Mouse (Mus musculus) ovary, postnatal 36 days (tissue): ENCODE results near the gene Clec5a.
"Not testable (repeated sequence)": the region's sequence is repeated elsewhere in the genome, so short reads cannot be mapped to it uniquely, and the experiment has no call there.

Source experiments
- DNase-seq: peaks from one replicate; pipeline ENCODE4 v3.0.0; 2022; ENCODE audit warnings: low spot score, mixed read lengths

Gene Clec5a

DNA sequence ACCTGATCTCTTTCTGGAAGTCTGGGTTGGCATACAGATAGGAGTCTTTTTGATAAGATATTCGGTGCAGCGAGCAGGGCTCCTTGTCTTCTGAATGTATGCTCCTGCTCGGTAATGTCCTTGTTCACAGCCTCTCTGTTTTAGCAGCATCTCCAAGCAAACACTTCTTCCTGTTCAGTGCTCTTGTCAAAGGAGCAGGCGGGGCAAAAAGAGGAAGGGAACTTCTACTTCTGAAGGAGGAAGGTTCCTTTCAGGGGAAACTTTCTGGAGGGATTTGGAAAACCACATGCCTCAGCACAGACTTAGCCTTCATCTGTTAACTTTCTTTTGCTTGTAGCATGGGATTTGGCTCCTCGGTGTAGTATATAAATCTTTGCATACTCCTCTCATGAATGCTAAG, at the start of gene Clec5a:
Clec5a (minus strand) TSS at position 177 of the 400 bp plus-strand sequence.
- DNase-seq = no peak

- DNase-seq = no peak
Observed at GRCm38 (mm10) chr6:40634640-40635071, 49.0 kb upstream of the Clec5a start.

- no peak for DNase-seq
Observed at GRCm38 (mm10) chr6:40628406-40629000, 42.9 kb upstream of the Clec5a start, which contains the start of gene Mgam. Gene Mgam, plus strand, starts transcription at chr6:40628831.

DNA sequence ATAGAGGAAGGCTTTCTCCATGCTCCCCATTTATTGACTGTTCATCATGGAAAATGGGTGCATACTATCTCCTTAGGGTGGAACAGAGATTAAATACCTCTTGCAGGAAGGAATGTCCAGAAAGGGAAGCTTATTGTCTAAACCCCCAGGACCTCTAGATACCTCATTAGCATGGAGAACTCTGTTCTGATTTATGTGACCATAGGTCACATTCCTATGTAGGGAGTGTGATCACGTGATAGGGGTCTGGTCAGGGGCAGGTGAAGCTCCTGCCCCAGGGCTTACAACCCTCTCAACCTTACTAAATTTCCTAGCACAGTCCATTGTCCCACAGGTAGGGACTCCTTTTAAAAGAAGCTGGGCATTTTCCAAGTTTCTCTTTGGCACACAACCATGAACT, 40.5 kb upstream of the Clec5a start:
- no peak for DNase-seq

- peak; percentile 57 for DNase-seq
Observed at GRCm38 (mm10) chr6:40617965-40618364, 32.3 kb upstream of the Clec5a start.

GRCm38 (mm10) chr6:40613260-40613852, 27.7 kb upstream of the Clec5a start, which contains the start of gene Tas2r138:
Gene Tas2r138, minus strand, starts transcription at chr6:40613310.
- DNase-seq = no peak

GRCm38 (mm10) chr6:40610244-40610643, 24.6 kb upstream of the Clec5a start:
- no peak for DNase-seq

- no peak for DNase-seq
Observed at GRCm38 (mm10) chr6:40607431-40607830, 21.8 kb upstream of the Clec5a start.

- not testable (repeated sequence) for DNase-seq
Observed at GRCm38 (mm10) chr6:40598546-40598945, 12.9 kb upstream of the Clec5a start.

- no peak for DNase-seq
Observed at GRCm38 (mm10) chr6:40594804-40595550, 9.4 kb upstream of the Clec5a start.

- no peak for DNase-seq
Observed at GRCm38 (mm10) chr6:40588346-40588745, 2.7 kb upstream of the Clec5a start.

DNA sequence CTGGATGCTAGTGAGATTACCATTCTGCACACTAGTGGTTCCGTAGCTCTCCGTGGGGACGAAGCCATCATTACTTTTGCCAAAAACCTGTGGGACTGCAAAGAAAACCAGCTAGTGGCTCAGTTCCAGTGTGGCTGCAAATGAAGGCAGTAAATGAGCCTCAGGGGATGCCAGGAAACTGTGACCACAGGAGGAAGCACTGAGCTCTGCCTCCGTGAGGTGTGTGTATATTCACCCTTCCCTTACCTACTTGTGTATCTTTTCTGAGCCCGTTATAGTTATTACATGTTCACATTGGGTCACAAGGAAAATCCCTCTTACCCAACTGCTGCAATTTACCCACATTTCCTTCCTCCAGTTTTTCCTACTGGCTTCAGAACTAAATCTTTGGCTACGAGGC, 1.3 kb downstream of the Clec5a start:
- DNase-seq = no peak

DNA sequence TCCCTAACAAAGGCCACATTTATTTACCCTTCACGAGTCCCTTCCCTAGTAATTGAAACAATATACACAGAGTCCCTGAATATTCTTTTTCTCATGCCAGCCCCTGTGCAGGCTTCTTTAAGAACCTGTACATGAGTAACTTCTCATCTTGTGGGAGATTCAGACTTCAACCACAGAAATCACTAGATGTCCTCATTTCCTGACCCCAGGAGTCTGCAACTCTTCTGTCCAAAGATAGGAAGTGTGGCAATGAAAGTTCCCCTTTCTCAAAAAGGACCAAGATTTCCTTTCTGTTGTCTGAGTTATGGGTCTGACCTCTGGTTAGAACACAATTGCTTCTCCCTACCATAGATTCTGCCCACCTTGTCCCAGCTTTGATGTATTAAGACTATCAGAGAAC, 9.3 kb downstream of the Clec5a start:
- DNase-seq = no peak

DNA sequence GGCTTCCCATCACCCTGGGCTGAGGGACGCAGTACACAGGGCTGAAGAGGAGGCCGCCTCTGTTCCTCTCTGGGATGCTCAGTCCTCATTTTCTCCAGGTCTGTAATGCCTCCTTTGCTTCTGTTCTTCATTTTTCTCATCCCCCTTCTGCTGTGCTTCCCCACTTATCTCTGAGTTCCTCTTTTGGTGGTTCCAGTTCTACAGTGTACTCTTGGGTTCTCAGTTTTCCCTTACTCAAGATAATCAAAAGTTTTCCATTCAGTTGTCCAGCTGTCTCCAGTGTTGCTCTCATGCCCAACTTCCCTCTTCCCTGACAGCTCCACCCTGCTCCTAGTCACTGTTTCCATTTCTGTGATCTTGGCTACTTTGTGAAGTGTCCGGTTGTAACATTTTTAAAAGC, 12.0 kb downstream of the Clec5a start:
- DNase-seq = no peak

GRCm38 (mm10) chr6:40569187-40569586, 16.4 kb downstream of the Clec5a start, which contains the start of gene Olfr460:
Gene Olfr460, plus strand, starts transcription at chr6:40569487.
- DNase-seq = no peak

DNA sequence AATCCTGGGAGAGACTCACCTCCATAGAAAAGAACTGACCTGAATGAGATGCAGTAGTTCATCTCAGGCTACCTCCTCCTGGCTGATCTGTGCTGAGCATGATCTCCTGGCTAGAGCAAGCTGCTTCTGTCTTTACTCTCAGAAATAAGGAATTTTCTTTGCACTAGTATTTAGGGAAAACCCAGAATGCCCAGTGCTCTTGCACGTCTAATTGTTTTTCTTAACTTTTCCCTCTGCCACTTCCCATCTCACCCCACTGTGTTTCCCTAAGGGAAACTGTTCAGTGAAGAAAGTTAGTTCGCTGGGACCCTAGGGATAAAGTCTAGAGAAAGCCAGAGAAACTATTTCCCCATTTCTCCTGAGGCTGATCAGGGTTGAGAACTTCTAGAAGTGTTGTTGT, 30.7 kb downstream of the Clec5a start, which contains the start of gene Olfr461:
Olfr461 (minus strand) TSS at position 101 of the 400 bp plus-strand sequence.
- DNase-seq = no peak

DNA sequence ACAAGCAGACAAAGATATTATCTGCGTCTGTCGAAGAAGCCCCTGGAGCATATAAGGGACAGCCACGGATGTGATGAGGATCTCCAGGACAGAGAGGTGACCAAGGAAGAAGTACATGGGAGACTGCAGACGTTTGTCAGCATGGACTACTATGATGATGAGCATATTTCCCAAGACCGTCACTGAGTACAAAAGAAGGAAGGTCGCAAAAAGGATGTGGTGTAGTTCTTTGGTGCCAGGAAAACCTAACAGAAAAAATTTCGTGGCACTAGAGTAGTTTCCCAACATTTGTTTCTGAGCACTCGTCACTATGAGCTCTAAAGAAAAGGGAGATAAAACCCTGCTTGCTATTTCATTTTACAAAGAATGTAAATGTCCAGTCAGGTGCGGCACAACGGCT, 40.9 kb downstream of the Clec5a start:
- DNase-seq = no peak
